Mouse (Mus musculus) CH12.LX (cell line): ENCODE results near the gene Myh3. TPM values are rescaled to one million over a fixed set of nuclear protein-coding genes. Genes with fewer than 3 reads are reported as not detected.

Experiments
- DNase-seq: peaks from one replicate; pipeline ENCODE4 v3.0.0-alpha.2; 2013; ENCODE audit errors: extremely low read depth
- H3K27ac ChIP-seq: 2 replicates; pipeline ENCODE4 v1.5.1; 2012; ENCODE audit warnings: low read depth, mild to moderate bottlenecking, control low read depth, moderate library complexity; ENCODE audit not compliant: insufficient read depth
- H3K27me3 ChIP-seq: replicated peaks from 2 replicates; pipeline ENCODE3; 2012; ENCODE audit warnings: inconsistent platforms
- H3K36me3 ChIP-seq, 2 experiments: replicated peaks in 1 of 2; 2 replicates each; pipeline versions ENCODE3 to v1.6.1; 2012; ENCODE audit warnings: inconsistent platforms in 1 of 2, low read length in 1 of 2, mild to moderate bottlenecking in 1 of 2, mixed read lengths in 1 of 2, moderate library complexity in 1 of 2; ENCODE audit not compliant: control insufficient read depth in 1 of 2, insufficient read depth in 1 of 2
- H3K4me1 ChIP-seq, 2 experiments: 2 replicates each; pipeline ENCODE4 v1.6.1; 2012; ENCODE audit warnings: inconsistent platforms in 1 of 2, moderate library complexity in 1 of 2; ENCODE audit not compliant: insufficient read depth in 2 of 2, control insufficient read depth in 1 of 2
- H3K4me2 ChIP-seq: 2 replicates; pipeline ENCODE4 v1.6.1; 2012; ENCODE audit warnings: low read depth, mild to moderate bottlenecking, control low read depth; ENCODE audit not compliant: poor library complexity, insufficient read depth, severe bottlenecking
- H3K4me3 ChIP-seq, 3 experiments: fragments of 150-350 bp in 1 of 3; sonication (generic) in 1 of 3; replicated peaks in 1 of 3; 2 replicates each; pipeline versions ENCODE3 to v1.5.1; 2011 to 2012; ENCODE audit warnings: low read depth in 2 of 3, low read length in 2 of 3, mild to moderate bottlenecking in 2 of 3, moderate library complexity in 2 of 3, control low read depth in 1 of 3, improper control_type of control experiment in 1 of 3, inconsistent platforms in 1 of 3, mixed read lengths in 1 of 3; ENCODE audit not compliant: poor library complexity in 1 of 3
- H3K79me2 ChIP-seq: replicated peaks from 2 replicates; pipeline ENCODE4 v1.6.1; 2012; ENCODE audit warnings: mild to moderate bottlenecking, moderate library complexity; ENCODE audit not compliant: control insufficient read depth, poor library complexity, insufficient read depth, severe bottlenecking; ENCODE audit errors: extremely low read depth
- H3K9ac ChIP-seq: 2 replicates; pipeline ENCODE4 v1.6.1; 2012; ENCODE audit warnings: low read depth, mild to moderate bottlenecking, control low read depth, moderate library complexity; ENCODE audit not compliant: insufficient read depth
- H3K9me3 ChIP-seq: replicated peaks from 2 replicates; pipeline ENCODE3; 2012; ENCODE audit warnings: low read length, inconsistent platforms, mixed read lengths
- CHD1 ChIP-seq: IDR thresholded peaks from 2 replicates; pipeline ENCODE4 v1.6.1; 2012; ENCODE audit warnings: low read depth, low read length, improper control_type of control experiment, inconsistent platforms
- CTCF ChIP-seq, 2 experiments: IDR thresholded peaks in 1 of 2; conservative IDR thresholded peaks in 1 of 2; 2 replicates each; pipeline ENCODE4 v1.5.1; 2011 to 2012; ENCODE audit warnings: low read depth in 2 of 2, low read length in 2 of 2, improper control_type of control experiment in 1 of 2, inconsistent platforms in 1 of 2, mild to moderate bottlenecking in 1 of 2, moderate library complexity in 1 of 2
- E2F4 ChIP-seq: IDR thresholded peaks from 2 replicates; pipeline ENCODE4 v1.6.1; 2011; ENCODE audit warnings: low read depth, low read length, improper control_type of control experiment; ENCODE audit not compliant: insufficient replicate concordance
- ELF1 ChIP-seq: IDR thresholded peaks from 2 replicates; pipeline ENCODE4 v1.6.1; 2014; ENCODE audit warnings: low read depth, mild to moderate bottlenecking, inconsistent platforms, low read length, improper control_type of control experiment
- GABPA ChIP-seq: IDR thresholded peaks from 2 replicates; pipeline ENCODE4 v1.6.1; 2012; ENCODE audit warnings: low read depth, low read length, improper control_type of control experiment, inconsistent platforms; ENCODE audit not compliant: insufficient replicate concordance
- HCFC1 ChIP-seq: IDR thresholded peaks from 2 replicates; pipeline ENCODE4 v1.6.1; 2012; ENCODE audit warnings: low read depth, mild to moderate bottlenecking, inconsistent platforms, low read length, improper control_type of control experiment
- JUN ChIP-seq: IDR thresholded peaks from 2 replicates; pipeline ENCODE4 v1.6.1; 2011; ENCODE audit warnings: low read depth, mild to moderate bottlenecking, low read length, improper control_type of control experiment, moderate library complexity; ENCODE audit not compliant: insufficient read depth
- KAT2A ChIP-seq: IDR thresholded peaks from 2 replicates; pipeline ENCODE4 v1.6.1; 2012; ENCODE audit warnings: low read length, improper control_type of control experiment, inconsistent platforms; ENCODE audit not compliant: insufficient replicate concordance
- MAFK ChIP-seq: IDR thresholded peaks from 2 replicates; pipeline ENCODE4 v1.6.1; 2011; ENCODE audit warnings: low read length, improper control_type of control experiment; ENCODE audit not compliant: insufficient replicate concordance
- MEF2A ChIP-seq: IDR thresholded peaks from 2 replicates; pipeline ENCODE4 v1.6.1; 2014; ENCODE audit warnings: low read depth, mild to moderate bottlenecking, inconsistent platforms, low read length, improper control_type of control experiment, borderline replicate concordance
- MXI1 ChIP-seq: IDR thresholded peaks from 2 replicates; pipeline ENCODE4 v1.6.1; 2011; ENCODE audit warnings: mild to moderate bottlenecking, low read depth, low read length, improper control_type of control experiment
- NRF1 ChIP-seq: IDR thresholded peaks from 2 replicates; pipeline ENCODE4 v1.6.1; 2014; ENCODE audit warnings: low read depth, mild to moderate bottlenecking, inconsistent platforms, low read length, improper control_type of control experiment, moderate library complexity
- POLR2A ChIP-seq: IDR thresholded peaks from 2 replicates; pipeline ENCODE4 v1.6.1; 2011; ENCODE audit warnings: low read depth, mild to moderate bottlenecking, improper control_type of control experiment, low read length
- POLR2AphosphoS2 ChIP-seq: IDR thresholded peaks from 2 replicates; pipeline ENCODE4 v1.6.1; 2011; ENCODE audit warnings: low read depth, low read length, improper control_type of control experiment
- RAD21 ChIP-seq: IDR thresholded peaks from 2 replicates; pipeline ENCODE4 v1.6.1; 2011; ENCODE audit warnings: low read depth, mild to moderate bottlenecking, low read length, improper control_type of control experiment, moderate library complexity
- RCOR1 ChIP-seq: conservative IDR thresholded peaks from 2 replicates; pipeline ENCODE4 v1.6.1; 2012; ENCODE audit warnings: low read depth, mild to moderate bottlenecking, inconsistent platforms, low read length, improper control_type of control experiment
- SIN3A ChIP-seq: IDR thresholded peaks from 2 replicates; pipeline ENCODE4 v1.6.1; 2012; ENCODE audit warnings: low read length, improper control_type of control experiment, inconsistent platforms
- SMC3 ChIP-seq: IDR thresholded peaks from 2 replicates; pipeline ENCODE4 v1.6.1; 2011; ENCODE audit warnings: low read depth, low read length, improper control_type of control experiment
- TCF12 ChIP-seq: IDR thresholded peaks from 2 replicates; pipeline ENCODE4 v1.6.1; 2014; ENCODE audit warnings: low read depth, mild to moderate bottlenecking, inconsistent platforms, low read length, improper control_type of control experiment
- UBTF ChIP-seq: IDR thresholded peaks from 2 replicates; pipeline ENCODE4 v1.6.1; 2012; ENCODE audit warnings: low read depth, mild to moderate bottlenecking, inconsistent platforms, low read length, improper control_type of control experiment, moderate library complexity
- USF2 ChIP-seq: conservative IDR thresholded peaks from 2 replicates; pipeline ENCODE4 v1.6.1; 2011; ENCODE audit warnings: low read depth, low read length, improper control_type of control experiment
- ZMIZ1 ChIP-seq: IDR thresholded peaks from 2 replicates; pipeline ENCODE4 v1.6.1; 2012; ENCODE audit warnings: low read depth, mild to moderate bottlenecking, inconsistent platforms, low read length, improper control_type of control experiment
- dilution Hi-C: fragments of 300-500 bp; cut with MboI; formaldehyde crosslinking; loops from 2 replicates; pipeline ENCODE4 v1.14.3; 2020; ENCODE audit warnings: low sequenced_read_pairs; ENCODE audit not compliant: extremely low pct_unique_long_range_greater_than_20kb, extremely low pct_ligation_motif_present
- in situ Hi-C: fragments of 300-500 bp; cut with MboI; formaldehyde crosslinking; loops from 3 replicates; pipeline ENCODE4 v1.14.3; 2019; ENCODE audit warnings: low sequenced_read_pairs, low pct_ligation_motif_present, low pct_unique_long_range_greater_than_20kb, mixed read lengths
- polyA plus RNA-seq: library from polyadenylated mRNA; unstranded; fragments of >175 nt; gene quantifications from 2 replicates; pipeline ENCODE4 v1.2.1, GENCODE M21; 2012; ENCODE audit warnings: low read depth; ENCODE audit not compliant: insufficient read length
- total RNA-seq, 2 experiments: library from RNA; depleted of rRNA; stranded (reverse); fragments of 300-350 nt in 1 of 2; fragments of >200 nt in 1 of 2; gene quantifications; 2 replicates each; pipeline ENCODE4 v1.2.3; 2012 to 2014

The Myh3 gene
- total and polyA plus RNA-seq, 3 experiments = 0.12 to 0.64 (median 0.26) TPM

DNA sequence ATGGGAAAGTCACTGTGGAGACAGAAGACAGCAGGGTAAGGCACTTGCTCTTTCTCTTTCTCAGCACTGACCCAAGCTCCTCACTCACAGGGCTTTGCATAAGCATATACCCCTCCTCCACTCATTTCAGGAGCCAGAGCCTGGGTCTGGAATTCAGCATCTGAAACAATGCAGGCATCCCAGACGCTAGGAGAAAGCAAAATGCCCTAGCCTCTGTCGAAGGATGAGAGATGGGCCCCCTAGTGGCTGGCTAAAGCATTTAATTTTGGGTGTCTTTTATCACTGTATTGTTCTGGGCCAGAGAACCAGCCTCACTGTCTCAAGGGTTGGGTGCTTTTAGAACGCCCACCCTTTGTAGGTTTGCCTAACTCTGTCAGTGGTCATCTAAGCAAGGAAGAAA is 2.1 kb downstream of the Myh3 start:
- peaks cover 53% of the 10 kb centered on the region for H3K27me3 ChIP-seq
- dilution Hi-C loops = no loop called here

DNA sequence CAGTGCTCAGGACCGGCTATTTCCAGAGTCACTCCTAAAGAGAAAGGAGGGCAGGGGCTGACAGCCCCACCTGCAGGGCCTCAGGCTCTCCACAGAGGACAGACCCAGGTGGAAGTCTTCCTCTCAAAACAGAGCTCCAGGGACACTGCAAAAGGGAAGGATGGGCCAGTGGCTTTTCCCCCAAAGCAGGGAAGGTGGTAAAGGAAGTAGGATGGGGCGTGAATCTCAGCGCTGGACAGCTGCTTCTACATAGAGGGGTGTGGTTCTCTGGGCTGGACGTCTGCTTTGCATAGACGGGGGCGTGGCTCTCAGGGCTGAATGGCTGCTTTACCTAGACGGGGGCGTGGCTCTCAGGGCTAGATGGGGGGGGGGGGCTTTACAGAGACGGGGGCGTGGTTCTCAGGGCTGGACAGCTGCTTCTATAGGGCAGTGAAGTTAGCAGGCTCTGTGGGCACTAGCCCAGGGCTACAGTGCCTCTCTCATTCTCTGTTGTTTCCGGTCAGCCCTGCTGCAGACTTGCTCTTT is 3.1 kb downstream of the Myh3 start:
- dilution Hi-C loops (no loop called here), in situ Hi-C loops (loop anchor here (5.0 kb wide), 1 partner anchor 54 kb away; the partner anchor contains the start of gene Tmem220)
- Histone ChIP-seq H3K4me1 (peaks cover 8 to 27% of the 10 kb centered on the region in 2 experiments), H3K4me3 (no peak overlapping the region), H3K27ac (no peak overlapping the region), H3K9me3 (no peaks in the 10 kb centered on the region), H3K27me3 (peaks cover 50% of the 10 kb centered on the region), H3K36me3 (no peaks in the 10 kb centered on the region), H3K79me2 (no peaks in the 10 kb centered on the region), H3K4me2 (peak overlapping the region; percentile 86), H3K9ac (no peak overlapping the region)
- TF ChIP-seq KAT2A (no peak), ELF1 (no peak), JUN (no peak), MXI1 (peak; percentile 69; the same call in 1 of the 2 replicates), MAFK (no peak), POLR2A (no peak; the same call in 1 of the 2 replicates), USF2 (no peak), SIN3A (peak; percentile 84), MEF2A (no peak), TCF12 (no peak), POLR2AphosphoS2 (no peak), RCOR1 (no peak), HCFC1 (no peak), ZMIZ1 (no peak), NRF1 (no peak), GABPA (no peak), RAD21 (no peak), CHD1 (no peak)
- peak; percentile 88 for DNase-seq

More for the DNA sequence above, 2.1 kb downstream of the Myh3 start:
- peaks cover 8 to 27% of the 10 kb centered on the region in 2 experiments for H3K4me1 ChIP-seq
- TF ChIP-seq POLR2A (no peak), MEF2A (no peak), HCFC1 (no peak), UBTF (no peak), CTCF (conservative IDR thresholded peaks at IDR 0.05 in 1 of 2, IDR thresholded peaks at IDR 0.05 in 1 of 2; ENCODE audit: low read depth in 2 of 2, low read length in 2 of 2) (peak; percentile 82 to 97), RAD21 (peak; percentile 26), ZMIZ1 (no peak), E2F4 (no peak), USF2 (no peak), SMC3 (peak; percentile 63), JUN (no peak)
- TF ChIP-seq, all 38 proteins: peak for 3
- in situ Hi-C loops = loop anchor here (5.0 kb wide), 1 partner anchor 53 kb away; the partner anchor contains the start of gene Tmem220
- no peaks in the 10 kb centered on the region for H3K36me3 ChIP-seq
- peak; percentile 74 for DNase-seq
- H3K9me3 ChIP-seq = no peaks in the 10 kb centered on the region
- no peak overlapping the region for H3K4me3 ChIP-seq
- no peak overlapping the region for H3K9ac ChIP-seq
- no peak overlapping the region for H3K27ac ChIP-seq
- peak overlapping the region; percentile 86 for H3K4me2 ChIP-seq
- no peaks in the 10 kb centered on the region for H3K79me2 ChIP-seq
